Mouse (Mus musculus): ENCODE data around the gene Syne1. TPM values are rescaled to one million over a fixed set of nuclear protein-coding genes. Genes with fewer than 3 reads are reported as not detected.

The Syne1 gene
- 2.7 and 3.5 TPM in 2 replicates for polyA plus RNA-seq (2016; fragmentation: Nextera tagmentation; extraction: Ambion mirVana)

DNA sequence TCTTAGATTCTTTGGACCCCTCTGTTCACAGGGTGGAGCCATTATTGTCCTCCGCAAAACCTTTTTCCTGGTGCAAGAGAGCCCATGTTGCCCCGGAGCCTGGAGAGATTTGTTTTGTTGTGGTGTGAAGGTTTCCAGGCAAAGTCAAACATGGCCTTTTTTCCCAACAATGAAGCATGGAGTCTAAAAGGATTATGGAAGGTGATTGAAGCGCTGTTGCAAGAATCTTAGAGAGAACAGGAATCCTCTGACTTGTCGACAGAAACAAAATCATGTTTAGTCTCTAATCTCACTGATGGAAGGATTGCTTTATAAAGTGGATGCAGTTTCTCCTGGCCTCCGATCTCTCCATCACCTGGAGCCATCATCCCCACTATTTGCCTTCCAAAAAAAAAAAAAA, at the start of gene Syne1:
Gene Syne1, minus strand, starts transcription at position 101 of the 400 bp plus-strand sequence.
- Histone ChIP-seq H3K4me1 (peaks cover 10% of the 10 kb centered on the region), H3K9me3 (replicated peaks) (no peaks in the 10 kb centered on the region), H3K36me3 (no peaks in the 10 kb centered on the region), H3K4me3 (peak within 1 kb of the TSS; percentile 60), H3K27me3 (ENCODE audit: low read depth, poor library complexity, severe bottlenecking) (peaks cover 18% of the 10 kb centered on the region; the same call in 1 of the 2 replicates), H3K27ac (no peak within 1 kb of the TSS)
- 80% methylated on average over 5 of the region's 5 CpGs for WGBS
- no peak for DNase-seq (ENCODE audit: low spot score)

DNA sequence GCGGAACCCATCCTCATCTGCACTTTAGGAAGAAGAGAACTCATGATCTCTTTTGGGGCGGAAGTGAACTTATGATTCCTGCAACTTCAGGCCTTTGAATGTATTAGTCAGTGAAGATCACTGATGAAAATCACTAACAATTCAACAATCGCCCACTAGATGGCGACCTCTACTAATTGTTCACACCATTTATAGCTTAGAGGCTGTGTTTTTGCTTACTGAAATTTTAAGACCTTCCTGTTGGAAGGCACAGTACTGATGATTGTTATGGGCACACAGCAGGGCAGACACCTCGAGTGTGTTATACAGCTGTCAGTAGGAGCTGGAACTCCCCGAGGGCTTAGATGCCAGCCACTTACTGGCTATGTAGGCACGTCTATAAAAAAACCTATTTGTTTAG, 48.8 kb upstream of the Syne1 start:
- Histone ChIP-seq H3K9me3 (replicated peaks) (no peaks in the 10 kb centered on the region), H3K27me3 (ENCODE audit: low read depth, poor library complexity, severe bottlenecking) (no peaks in the 10 kb centered on the region), H3K4me3 (no peak overlapping the region), H3K4me1 (no peaks in the 10 kb centered on the region), H3K36me3 (no peaks in the 10 kb centered on the region), H3K27ac (no peak overlapping the region)
- WGBS: 22% methylated on average over 7 of the region's 7 CpGs
- peak; percentile 53 for DNase-seq (ENCODE audit: low spot score)

- no peaks in the 10 kb centered on the region for H3K36me3 ChIP-seq
- 61% methylated on average over 6 of the region's 6 CpGs for WGBS
- H3K4me1 ChIP-seq: no peaks in the 10 kb centered on the region
- DNase-seq (ENCODE audit: low spot score): no peak
- no peaks in the 10 kb centered on the region for H3K9me3 ChIP-seq (replicated peaks)
- H3K27me3 ChIP-seq (ENCODE audit: low read depth, poor library complexity, severe bottlenecking): no peaks in the 10 kb centered on the region
- no peak overlapping the region for H3K4me3 ChIP-seq
- no peak overlapping the region for H3K27ac ChIP-seq
These were observed 45.3 kb upstream of the Syne1 start for GRCm38 (mm10) chr10:5596559-5596958.

GRCm38 (mm10) chr10:5594457-5594856, 43.2 kb upstream of the Syne1 start:
- Histone ChIP-seq H3K36me3 (no peaks in the 10 kb centered on the region), H3K4me3 (no peak overlapping the region), H3K4me1 (no peaks in the 10 kb centered on the region), H3K27me3 (ENCODE audit: low read depth, poor library complexity, severe bottlenecking) (no peaks in the 10 kb centered on the region), H3K9me3 (replicated peaks) (no peaks in the 10 kb centered on the region), H3K27ac (no peak overlapping the region)
- DNase-seq (ENCODE audit: low spot score): no peak
- WGBS: 78% methylated on average over 5 of the region's 5 CpGs

- H3K27ac ChIP-seq: no peak within 1 kb of the TSS
- no peaks in the 10 kb centered on the region for H3K4me1 ChIP-seq
- no peak within 1 kb of the TSS for H3K4me3 ChIP-seq
- 57% methylated on average over 5 of the region's 5 CpGs for WGBS
- no peaks in the 10 kb centered on the region for H3K36me3 ChIP-seq
- no peaks in the 10 kb centered on the region for H3K27me3 ChIP-seq (ENCODE audit: low read depth, poor library complexity, severe bottlenecking)
- no peaks in the 10 kb centered on the region for H3K9me3 ChIP-seq (replicated peaks)
- no peak for DNase-seq (ENCODE audit: low spot score)
These were observed 42.2 kb upstream of the Syne1 start, which contains the start of gene Myct1 for GRCm38 (mm10) chr10:5593464-5593863. Gene Myct1 (plus strand): TSS chr10:5593775.

GRCm38 (mm10) chr10:5591996-5592395, 40.7 kb upstream of the Syne1 start:
- no peak for DNase-seq (ENCODE audit: low spot score)
- H3K36me3 ChIP-seq: no peaks in the 10 kb centered on the region
- H3K27ac ChIP-seq: no peak overlapping the region
- H3K9me3 ChIP-seq (replicated peaks): no peaks in the 10 kb centered on the region
- WGBS: 89% methylated on average over 4 of the region's 4 CpGs
- no peak overlapping the region for H3K4me3 ChIP-seq
- H3K27me3 ChIP-seq (ENCODE audit: low read depth, poor library complexity, severe bottlenecking): no peaks in the 10 kb centered on the region
- H3K4me1 ChIP-seq: no peaks in the 10 kb centered on the region

DNA sequence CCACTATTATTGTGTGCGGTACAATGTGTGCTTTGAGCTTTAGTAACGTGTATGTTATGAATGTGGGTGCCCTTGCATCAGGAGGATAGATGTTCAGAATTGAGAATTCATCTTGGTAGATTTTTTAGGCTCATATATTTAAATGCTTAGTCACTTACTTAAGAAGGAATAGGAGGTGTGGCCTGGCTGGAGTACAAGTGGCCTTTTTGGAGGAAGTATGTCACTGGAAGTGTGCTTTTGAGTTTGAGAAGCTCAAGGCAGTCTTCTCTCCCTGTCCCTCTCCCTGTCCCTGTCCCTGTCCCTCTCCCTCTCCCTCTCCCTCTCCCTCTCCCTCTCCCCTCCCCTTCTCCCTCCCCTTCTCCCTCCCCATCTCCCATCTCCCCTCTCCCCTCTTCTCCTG, 39.8 kb upstream of the Syne1 start:
- Histone ChIP-seq H3K9me3 (replicated peaks) (no peaks in the 10 kb centered on the region), H3K4me3 (no peak overlapping the region), H3K27me3 (ENCODE audit: low read depth, poor library complexity, severe bottlenecking) (no peaks in the 10 kb centered on the region), H3K27ac (no peak overlapping the region), H3K36me3 (no peaks in the 10 kb centered on the region), H3K4me1 (no peaks in the 10 kb centered on the region)
- no peak for DNase-seq (ENCODE audit: low spot score)
- WGBS: 86% methylated on average over 2 of the region's 2 CpGs

- no peaks in the 10 kb centered on the region for H3K4me1 ChIP-seq
- H3K27ac ChIP-seq: no peak overlapping the region
- no peaks in the 10 kb centered on the region for H3K27me3 ChIP-seq (ENCODE audit: low read depth, poor library complexity, severe bottlenecking)
- no peaks in the 10 kb centered on the region for H3K36me3 ChIP-seq
- no peak for DNase-seq (ENCODE audit: low spot score)
- no peak overlapping the region for H3K4me3 ChIP-seq
- no peaks in the 10 kb centered on the region for H3K9me3 ChIP-seq (replicated peaks)
- WGBS: 60% methylated on average over 2 of the region's 2 CpGs
These were observed 22.0 kb upstream of the Syne1 start for GRCm38 (mm10) chr10:5573328-5573727.

- Histone ChIP-seq H3K36me3 (no peaks in the 10 kb centered on the region), H3K27ac (no peak overlapping the region), H3K4me3 (no peak overlapping the region), H3K27me3 (ENCODE audit: low read depth, poor library complexity, severe bottlenecking) (no peaks in the 10 kb centered on the region), H3K4me1 (no peaks in the 10 kb centered on the region), H3K9me3 (replicated peaks) (no peaks in the 10 kb centered on the region)
- 66% methylated on average over 5 of the region's 5 CpGs for WGBS
- DNase-seq (ENCODE audit: low spot score): no peak
These were observed 20.1 kb upstream of the Syne1 start for GRCm38 (mm10) chr10:5571332-5571731.

DNA sequence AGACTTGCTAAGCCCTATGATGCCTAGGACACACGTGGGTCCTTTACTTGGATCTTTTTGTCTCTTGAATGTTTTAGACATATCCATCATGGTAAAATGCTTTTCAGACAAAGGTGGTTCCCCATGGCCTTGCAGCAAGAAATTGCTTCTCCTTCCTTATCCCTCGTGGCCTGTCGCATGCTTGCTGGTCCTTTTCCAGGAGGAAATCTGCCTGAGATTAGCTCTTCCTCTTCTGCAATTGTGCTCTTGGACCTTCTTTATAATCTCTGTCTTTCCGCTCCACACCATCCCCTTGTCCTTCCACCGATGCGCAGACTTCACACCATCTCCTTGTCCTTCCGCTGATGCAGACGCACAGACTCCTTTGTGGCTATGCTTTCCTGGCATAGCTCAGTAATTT, 18.8 kb upstream of the Syne1 start:
- WGBS: 93% methylated on average over 8 of the region's 8 CpGs
- H3K27ac ChIP-seq: no peak overlapping the region
- no peak for DNase-seq (ENCODE audit: low spot score)

DNA sequence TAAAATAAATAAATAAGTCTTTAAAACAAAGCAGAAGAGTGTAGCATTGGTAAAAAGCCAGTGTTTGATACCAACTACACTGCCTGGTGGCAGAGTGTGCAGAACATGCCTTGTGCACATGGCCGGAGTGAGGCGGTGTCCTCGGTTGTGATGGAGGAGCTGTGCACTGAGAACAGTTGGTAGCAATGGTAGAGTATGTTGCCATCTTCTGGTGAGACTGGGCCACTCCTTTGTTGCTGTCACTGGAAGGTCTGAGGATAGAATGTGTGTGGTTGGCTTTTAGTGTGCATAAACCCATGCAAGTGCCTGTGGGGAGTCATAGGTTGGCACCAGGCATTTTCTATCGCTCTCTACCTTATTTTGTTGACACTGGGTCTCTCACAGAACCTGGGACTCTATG, 17.7 kb upstream of the Syne1 start:
- H3K9me3 ChIP-seq (replicated peaks): no peaks in the 10 kb centered on the region
- H3K36me3 ChIP-seq: no peaks in the 10 kb centered on the region
- H3K4me1 ChIP-seq: no peaks in the 10 kb centered on the region
- no peaks in the 10 kb centered on the region for H3K27me3 ChIP-seq (ENCODE audit: low read depth, poor library complexity, severe bottlenecking)
- H3K27ac ChIP-seq: no peak overlapping the region
- DNase-seq (ENCODE audit: low spot score): no peak
- WGBS: 86% methylated on average over 4 of the region's 4 CpGs
- H3K4me3 ChIP-seq: no peak overlapping the region

More for the DNA sequence above, 18.8 kb upstream of the Syne1 start:
- Histone ChIP-seq H3K4me1 (no peaks in the 10 kb centered on the region), H3K36me3 (no peaks in the 10 kb centered on the region), H3K27me3 (ENCODE audit: low read depth, poor library complexity, severe bottlenecking) (no peaks in the 10 kb centered on the region), H3K9me3 (replicated peaks) (no peaks in the 10 kb centered on the region), H3K4me3 (no peak overlapping the region)

- Histone ChIP-seq H3K36me3 (no peaks in the 10 kb centered on the region), H3K27me3 (ENCODE audit: low read depth, poor library complexity, severe bottlenecking) (no peaks in the 10 kb centered on the region), H3K4me3 (no peak overlapping the region), H3K4me1 (no peaks in the 10 kb centered on the region), H3K9me3 (replicated peaks) (no peaks in the 10 kb centered on the region), H3K27ac (no peak overlapping the region)
- no peak for DNase-seq (ENCODE audit: low spot score)
- WGBS: 87% methylated on average over 4 of the region's 4 CpGs
These were observed 10.4 kb upstream of the Syne1 start for GRCm38 (mm10) chr10:5561706-5562105.

GRCm38 (mm10) chr10:5560526-5560925, 9.2 kb upstream of the Syne1 start:
- Histone ChIP-seq H3K36me3 (no peaks in the 10 kb centered on the region), H3K4me1 (no peaks in the 10 kb centered on the region), H3K27ac (no peak overlapping the region), H3K27me3 (ENCODE audit: low read depth, poor library complexity, severe bottlenecking) (no peaks in the 10 kb centered on the region), H3K4me3 (no peak overlapping the region), H3K9me3 (replicated peaks) (no peaks in the 10 kb centered on the region)
- no peak for DNase-seq (ENCODE audit: low spot score)
- WGBS: 87% methylated on average over 4 of the region's 4 CpGs

GRCm38 (mm10) chr10:5558808-5559207, 7.5 kb upstream of the Syne1 start:
- H3K27me3 ChIP-seq (ENCODE audit: low read depth, poor library complexity, severe bottlenecking): no peaks in the 10 kb centered on the region
- no peak overlapping the region for H3K4me3 ChIP-seq
- no peaks in the 10 kb centered on the region for H3K4me1 ChIP-seq
- no peak for DNase-seq (ENCODE audit: low spot score)
- no peaks in the 10 kb centered on the region for H3K36me3 ChIP-seq
- no peaks in the 10 kb centered on the region for H3K9me3 ChIP-seq (replicated peaks)
- no peak overlapping the region for H3K27ac ChIP-seq

Measured in limb, embryonic 10.5 days (tissue).